Mouse (Mus musculus) spleen, postnatal 4 days (tissue): ENCODE measurements around the gene Gdpd5.
"Not testable (repeated sequence)": the region's sequence is repeated elsewhere in the genome, so short reads cannot be mapped to it uniquely, and the experiment has no call there.

ENCODE experiments used
- DNase-seq, 2 experiments: peaks; one replicate each; pipeline ENCODE4 v3.0.0; 2022; ENCODE audit warnings: low spot score in 2 of 2

Gdpd5 gene

GRCm38 (mm10) chr7:99366716-99367115 is 14.5 kb upstream of the Gdpd5 start:
- DNase-seq = no peak

GRCm38 (mm10) chr7:99374325-99374724 is 6.9 kb upstream of the Gdpd5 start:
- not testable (repeated sequence) for DNase-seq

GRCm38 (mm10) chr7:99375455-99375854 is 5.8 kb upstream of the Gdpd5 start:
- peak; percentile 72 to 92 for DNase-seq

- no peak for DNase-seq
Measured at GRCm38 (mm10) chr7:99378870-99379269, 2.3 kb upstream of the Gdpd5 start.

- no peak for DNase-seq
Measured at GRCm38 (mm10) chr7:99380491-99381213, 562 bp upstream of the Gdpd5 start.

GRCm38 (mm10) chr7:99382088-99383000 is 1.1 kb downstream of the Gdpd5 start:
- peak in 1 of 2 experiments; percentile 69 for DNase-seq

GRCm38 (mm10) chr7:99383246-99383645 is 2.0 kb downstream of the Gdpd5 start:
- DNase-seq = no peak

GRCm38 (mm10) chr7:99384101-99384611 is 2.9 kb downstream of the Gdpd5 start:
- no peak for DNase-seq

- DNase-seq = no peak
Measured at GRCm38 (mm10) chr7:99386030-99386429, 4.8 kb downstream of the Gdpd5 start.

GRCm38 (mm10) chr7:99386811-99387210 is 5.6 kb downstream of the Gdpd5 start:
- no peak for DNase-seq

GRCm38 (mm10) chr7:99387356-99387755 is 6.1 kb downstream of the Gdpd5 start:
- no peak for DNase-seq

- no peak for DNase-seq
Measured at GRCm38 (mm10) chr7:99390559-99390958, 9.3 kb downstream of the Gdpd5 start.

- DNase-seq = no peak
Measured at GRCm38 (mm10) chr7:99392696-99393095, 11.5 kb downstream of the Gdpd5 start.

- DNase-seq = no peak
Measured at GRCm38 (mm10) chr7:99393711-99394325, 12.6 kb downstream of the Gdpd5 start.

GRCm38 (mm10) chr7:99395385-99395784 is 14.2 kb downstream of the Gdpd5 start:
- no peak for DNase-seq

GRCm38 (mm10) chr7:99395908-99396616 is 14.8 kb downstream of the Gdpd5 start:
- DNase-seq = no peak

- DNase-seq = no peak
Measured at GRCm38 (mm10) chr7:99396994-99397659, 15.9 kb downstream of the Gdpd5 start.

- DNase-seq = no peak
Measured at GRCm38 (mm10) chr7:99401373-99401772, 20.2 kb downstream of the Gdpd5 start.

GRCm38 (mm10) chr7:99402477-99402876 is 21.3 kb downstream of the Gdpd5 start:
- no peak for DNase-seq

GRCm38 (mm10) chr7:99403254-99403653 is 22.0 kb downstream of the Gdpd5 start:
- DNase-seq = no peak
